Mouse (Mus musculus): ENCODE measurements around the gene Vmn1r232.

Vmn1r232 gene

GRCm38 (mm10) chr17:20919614-20920013, at the start of gene Vmn1r232:
Gene Vmn1r232, minus strand, starts transcription at chr17:20919714.
- no peak for DNase-seq

DNA sequence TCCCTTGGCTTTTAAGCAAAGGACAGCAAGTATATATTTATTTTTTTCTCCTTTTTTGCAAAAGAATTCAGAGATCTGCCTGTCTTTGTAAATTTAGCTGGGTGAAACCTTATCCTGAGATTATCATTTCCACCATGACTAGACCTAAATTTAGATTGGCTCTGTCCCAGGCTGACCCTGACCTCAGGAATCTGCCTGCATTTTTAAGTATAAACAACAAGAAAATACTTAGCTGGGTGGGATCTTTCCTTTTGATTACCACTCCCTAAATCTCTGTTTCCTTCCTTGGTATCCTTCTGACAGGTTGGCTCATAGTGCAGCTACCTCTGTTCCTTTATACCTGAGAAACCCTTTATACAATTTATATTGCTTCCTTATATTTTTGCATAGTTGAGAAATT, 47.2 kb upstream of the Vmn1r232 start:
- no peak for DNase-seq

GRCm38 (mm10) chr17:20965421-20965820, 45.9 kb upstream of the Vmn1r232 start:
- DNase-seq: no peak

DNA sequence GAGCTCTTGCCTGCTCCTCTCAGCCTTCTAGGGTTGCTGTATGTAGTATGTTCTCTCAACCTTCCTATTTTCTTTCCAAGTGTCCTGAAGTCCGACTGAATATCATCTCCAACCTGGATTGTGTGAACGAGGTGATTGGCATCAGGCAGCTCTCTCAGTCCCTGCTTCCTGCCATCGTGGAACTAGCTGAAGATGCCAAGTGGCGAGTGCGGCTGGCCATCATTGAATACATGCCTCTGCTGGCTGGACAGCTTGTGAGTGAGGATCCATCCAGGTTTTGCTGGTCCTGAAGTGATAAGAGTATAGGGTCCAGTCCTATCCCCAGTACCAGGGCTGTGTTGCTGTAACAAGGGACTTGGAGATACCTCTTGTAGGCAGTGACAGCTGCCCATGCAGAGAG, 40.9 kb upstream of the Vmn1r232 start:
- DNase-seq: no peak

DNA sequence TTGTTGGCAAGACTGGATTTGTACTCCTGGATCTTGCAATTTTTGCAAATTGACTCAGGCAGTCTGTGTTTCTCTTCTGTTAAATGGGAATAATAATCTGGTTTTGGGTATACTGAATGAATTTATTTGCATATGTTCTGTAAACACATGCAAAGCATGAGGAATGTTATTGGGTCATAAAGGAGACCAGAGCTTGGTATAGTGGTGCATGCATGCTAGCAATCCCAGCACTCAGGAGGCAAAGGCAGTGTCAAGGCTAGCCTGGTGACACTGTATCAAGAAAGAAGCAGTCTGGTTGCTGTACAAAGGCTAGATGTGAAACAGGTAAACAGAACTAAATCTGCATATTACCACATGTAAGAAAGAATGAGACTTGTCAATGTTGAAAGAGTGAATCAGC, 27.1 kb upstream of the Vmn1r232 start:
- DNase-seq: no peak

- no peak for DNase-seq
Measured at GRCm38 (mm10) chr17:20946026-20946565, 26.6 kb upstream of the Vmn1r232 start.

DNA sequence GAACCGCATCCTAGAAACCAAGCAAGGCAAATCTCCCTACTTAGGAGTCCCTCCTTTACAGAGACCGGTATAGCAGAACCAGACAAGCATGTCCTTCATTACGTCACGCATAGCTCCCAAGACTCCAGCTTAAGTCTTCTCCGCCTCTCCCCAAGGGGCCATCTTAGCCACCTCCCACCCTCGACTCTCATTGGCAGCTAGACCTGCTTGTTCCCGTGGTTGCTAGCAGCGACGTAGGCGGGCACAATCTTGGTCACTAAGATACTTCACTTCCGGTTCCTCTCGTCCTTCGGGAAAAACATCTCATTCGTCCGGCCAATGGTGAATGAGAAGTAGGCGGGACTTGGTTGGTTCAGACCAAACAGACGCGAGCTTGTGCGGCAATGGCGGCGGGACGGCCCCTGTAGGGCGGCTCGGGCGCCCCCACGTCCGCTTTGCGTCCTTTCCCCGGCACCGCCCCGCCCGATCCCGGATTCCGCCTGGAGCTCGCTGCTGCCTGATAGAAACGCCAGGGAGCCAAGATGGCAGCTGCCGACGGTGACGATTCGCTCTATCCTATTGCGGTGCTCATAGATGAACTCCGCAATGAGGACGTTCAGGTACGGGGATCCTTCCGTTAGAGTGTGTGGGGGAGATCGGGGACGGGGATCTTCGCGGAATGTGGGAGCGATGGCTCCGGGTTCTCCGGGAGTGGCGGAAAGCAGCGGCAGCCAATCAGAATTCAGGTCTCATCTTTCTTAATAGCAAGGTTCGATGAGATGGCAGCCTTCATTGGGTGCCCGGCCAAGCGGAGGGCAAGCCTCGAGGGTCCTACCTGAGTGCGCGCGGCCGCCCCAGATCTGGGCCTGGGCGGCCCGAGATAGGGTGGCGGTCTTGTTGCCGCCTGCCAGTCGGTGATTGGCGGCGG, 25.7 kb upstream of the Vmn1r232 start, which contains the start of gene Ppp2r1a:
Gene Ppp2r1a (plus strand): TSS at position 327 of the 907 bp plus-strand sequence.
- DNase-seq: peak; percentile 100

DNA sequence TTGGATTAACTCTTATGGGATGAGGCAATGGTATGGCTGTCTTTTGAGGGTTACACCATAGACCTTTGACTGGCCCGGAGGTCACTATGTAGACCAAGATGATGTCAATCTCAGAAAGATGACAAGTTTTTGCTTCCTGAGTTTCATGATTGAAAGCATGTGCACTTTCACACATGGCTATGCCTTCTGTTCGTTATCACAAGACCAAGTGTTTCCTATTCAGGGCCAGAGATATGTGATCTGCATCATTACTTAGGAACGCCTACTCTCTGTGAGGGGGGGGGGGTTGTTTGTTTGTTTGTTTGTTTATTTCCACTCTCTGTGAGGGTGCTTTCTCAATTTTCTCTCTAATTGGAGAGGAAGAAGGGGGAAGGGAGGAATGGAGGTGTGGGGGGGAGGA, 24.7 kb upstream of the Vmn1r232 start:
- DNase-seq: no peak

- DNase-seq: no peak
Measured at GRCm38 (mm10) chr17:20904991-20905390, 14.5 kb downstream of the Vmn1r232 start, which contains the start of gene Vmn1r231. Gene Vmn1r231, minus strand, starts transcription at chr17:20905091.

Data from right cerebral cortex, adult 18-20 months (tissue).